Mouse (Mus musculus) bone marrow macrophage, adult 2 months (primary cell): ENCODE results near the gene Lsm12. TPM values are rescaled to one million over a fixed set of nuclear protein-coding genes. Genes with fewer than 3 reads are reported as not detected.
"Not testable (repeated sequence)": the region's sequence is repeated elsewhere in the genome, so short reads cannot be mapped to it uniquely, and the experiment has no call there.

Experiments used
- H3K27ac ChIP-seq: 2 replicates; pipeline ENCODE4 v1.5.1; 2012; ENCODE audit warnings: low read depth, low read length; ENCODE audit not compliant: insufficient read depth
- H3K4me1 ChIP-seq: 2 replicates; pipeline ENCODE4 v1.6.1; 2012; ENCODE audit warnings: low read length; ENCODE audit not compliant: control insufficient read depth, insufficient read depth
- H3K4me3 ChIP-seq: 2 replicates; pipeline ENCODE4 v1.5.1; 2012; ENCODE audit warnings: mild to moderate bottlenecking, low read length, moderate library complexity; ENCODE audit not compliant: insufficient read depth
- CTCF ChIP-seq: IDR thresholded peaks from 2 replicates; pipeline ENCODE4 v1.5.1; 2012; ENCODE audit warnings: low read depth, mild to moderate bottlenecking, low read length, moderate library complexity
- POLR2A ChIP-seq: IDR thresholded peaks from 2 replicates; pipeline ENCODE4 v1.6.1; 2012; ENCODE audit warnings: mild to moderate bottlenecking, low read depth, low read length, borderline replicate concordance
- polyA plus RNA-seq: library from polyadenylated mRNA; stranded (reverse); fragments of >200 nt; gene quantifications from 2 replicates; pipeline ENCODE4 v1.2.4, GENCODE M21; 2012; ENCODE audit not compliant: missing spikeins, insufficient read depth, insufficient read length

Gene Lsm12
- polyA plus RNA-seq, 1 experiment: 43.3 TPM

DNA sequence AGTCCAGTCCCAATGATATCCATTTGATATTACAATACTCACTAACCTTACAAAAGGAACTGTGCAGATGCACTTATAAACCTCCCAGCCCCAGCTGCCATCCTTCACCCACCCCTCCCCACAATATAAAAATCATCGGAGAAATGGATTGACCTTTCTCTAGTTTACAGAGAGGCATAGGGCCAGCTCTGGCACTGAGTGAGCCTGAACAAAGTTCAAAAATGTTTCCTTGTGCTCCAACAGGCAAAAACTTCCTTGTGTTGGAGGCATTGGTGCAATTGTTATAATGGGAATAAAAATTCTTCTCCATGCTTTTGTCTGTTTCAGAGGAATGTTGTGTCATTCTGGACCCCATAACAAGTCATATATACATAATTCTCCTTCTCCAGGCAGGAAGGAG is 1.1 kb upstream of the Lsm12 start:
- Histone ChIP-seq H3K4me3 (no peak overlapping the region), H3K4me1 (peaks cover 30% of the 10 kb centered on the region), H3K27ac (no peak overlapping the region)
- TF ChIP-seq POLR2A (no peak), CTCF (no peak)

DNA sequence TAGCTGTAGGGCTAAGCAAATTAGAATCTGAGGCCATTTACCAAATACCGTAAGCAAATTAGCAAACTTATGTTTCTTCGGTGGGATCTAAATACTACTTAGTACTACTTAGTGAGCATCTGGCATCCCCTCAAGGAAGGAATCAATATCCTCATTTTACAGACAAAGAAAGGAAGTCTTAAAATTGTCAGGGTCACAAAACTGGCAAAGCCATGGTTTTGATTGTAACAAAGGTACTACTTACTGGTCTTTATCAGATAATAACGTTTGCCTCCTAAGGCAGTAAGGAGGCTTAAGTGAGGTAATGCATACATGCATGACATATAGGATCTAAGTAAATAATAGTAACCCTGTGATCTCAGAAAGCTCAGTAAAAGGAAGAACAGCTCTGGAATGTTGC is 581 bp upstream of the Lsm12 start:
- peaks cover 24% of the 10 kb centered on the region for H3K4me1 ChIP-seq
- H3K27ac ChIP-seq: peak overlapping the region; percentile 88
- TF ChIP-seq CTCF (no peak), POLR2A (no peak)
- H3K4me3 ChIP-seq: no peak overlapping the region

DNA sequence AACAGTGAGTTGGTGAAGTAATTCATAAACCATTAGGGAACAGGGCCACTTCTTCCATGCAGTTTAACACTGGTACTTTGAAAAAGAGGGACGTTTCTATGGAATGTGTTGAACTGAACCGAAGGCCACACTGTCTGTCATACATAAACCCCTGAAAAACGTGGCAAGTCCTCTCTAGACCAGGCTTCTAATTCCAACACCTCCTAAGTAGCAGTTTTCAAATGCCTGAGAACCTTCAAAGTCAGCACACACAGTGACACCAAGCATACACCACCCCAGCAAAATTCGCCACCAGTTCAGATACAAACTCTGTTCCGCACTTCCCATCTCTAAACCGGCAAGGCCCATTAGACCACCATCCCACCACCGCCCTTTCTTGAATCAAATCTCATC is 847 bp downstream of the Lsm12 start:
- Histone ChIP-seq H3K4me3 (peak overlapping the region; percentile 79), H3K4me1 (peaks cover 21% of the 10 kb centered on the region), H3K27ac (peak overlapping the region; percentile 44)
- TF ChIP-seq POLR2A (no peak), CTCF (no peak)

DNA sequence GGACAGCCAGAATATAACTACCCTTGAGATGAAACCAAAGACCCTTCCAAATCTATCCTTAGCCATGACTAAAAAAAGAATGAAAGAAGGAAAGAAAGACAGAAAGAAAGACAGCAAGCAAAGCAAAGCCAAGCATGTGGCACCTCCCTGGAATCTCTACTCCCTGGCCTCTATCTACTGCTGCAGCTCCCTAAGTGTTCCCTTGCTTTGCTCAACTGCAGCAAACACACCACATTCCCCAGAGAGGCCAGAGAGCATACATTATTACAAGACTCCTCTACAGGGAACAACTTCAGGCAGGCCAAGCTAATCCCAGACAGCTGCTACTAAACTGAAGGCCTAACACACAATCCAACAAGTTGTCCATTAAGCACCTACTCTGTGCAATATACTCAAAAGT is 5.3 kb downstream of the Lsm12 start:
- TF ChIP-seq POLR2A: no peak
- TF ChIP-seq CTCF: no peak
- no peak overlapping the region for H3K4me3 ChIP-seq
- H3K4me1 ChIP-seq: peaks cover 11% of the 10 kb centered on the region
- H3K27ac ChIP-seq: no peak overlapping the region

DNA sequence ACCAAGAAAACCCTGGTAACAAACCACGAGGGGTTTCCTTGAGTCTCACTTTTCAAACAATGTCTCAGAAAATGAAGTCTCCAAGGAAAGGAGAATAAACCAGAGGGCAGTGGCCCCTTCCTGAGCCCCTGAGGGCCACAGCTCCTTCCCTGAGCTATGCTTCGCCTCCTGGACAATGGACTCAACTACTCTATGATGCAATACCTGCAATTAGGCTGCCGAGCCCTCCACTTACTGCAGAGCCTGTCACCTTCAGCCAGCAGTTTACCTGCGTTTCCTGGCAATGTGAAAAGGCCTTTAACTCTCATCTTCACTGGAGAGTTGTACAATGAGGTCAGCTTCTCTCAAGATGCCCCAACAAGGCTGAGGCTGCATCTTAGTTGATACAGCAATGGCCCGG is 16.4 kb downstream of the Lsm12 start:
- no peak overlapping the region for H3K27ac ChIP-seq
- H3K4me3 ChIP-seq: no peak overlapping the region
- TF ChIP-seq CTCF (no peak), POLR2A (no peak)
- peaks cover 14% of the 10 kb centered on the region for H3K4me1 ChIP-seq

DNA sequence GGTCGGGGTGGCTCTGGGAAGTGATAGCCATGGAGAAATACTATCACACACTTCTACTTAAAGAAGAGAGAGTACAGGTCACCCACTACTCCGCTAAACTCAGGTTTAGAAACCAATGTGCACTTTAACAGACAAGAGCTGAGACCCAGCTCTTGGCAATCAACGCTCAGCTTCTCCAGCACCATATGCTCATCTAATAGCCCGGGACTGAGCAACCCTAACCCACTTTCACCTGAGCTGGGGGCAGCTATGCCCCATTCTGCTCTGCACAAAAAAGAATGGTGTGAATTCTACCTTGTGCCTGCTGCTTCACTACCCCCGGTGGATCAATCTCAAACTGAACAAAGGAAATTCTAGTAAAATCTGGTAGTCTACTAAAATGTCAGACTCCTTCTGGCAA is 17.6 kb downstream of the Lsm12 start:
- Histone ChIP-seq H3K4me1 (peaks cover 14% of the 10 kb centered on the region), H3K27ac (no peak overlapping the region), H3K4me3 (no peak overlapping the region)
- TF ChIP-seq POLR2A (no peak), CTCF (no peak)

DNA sequence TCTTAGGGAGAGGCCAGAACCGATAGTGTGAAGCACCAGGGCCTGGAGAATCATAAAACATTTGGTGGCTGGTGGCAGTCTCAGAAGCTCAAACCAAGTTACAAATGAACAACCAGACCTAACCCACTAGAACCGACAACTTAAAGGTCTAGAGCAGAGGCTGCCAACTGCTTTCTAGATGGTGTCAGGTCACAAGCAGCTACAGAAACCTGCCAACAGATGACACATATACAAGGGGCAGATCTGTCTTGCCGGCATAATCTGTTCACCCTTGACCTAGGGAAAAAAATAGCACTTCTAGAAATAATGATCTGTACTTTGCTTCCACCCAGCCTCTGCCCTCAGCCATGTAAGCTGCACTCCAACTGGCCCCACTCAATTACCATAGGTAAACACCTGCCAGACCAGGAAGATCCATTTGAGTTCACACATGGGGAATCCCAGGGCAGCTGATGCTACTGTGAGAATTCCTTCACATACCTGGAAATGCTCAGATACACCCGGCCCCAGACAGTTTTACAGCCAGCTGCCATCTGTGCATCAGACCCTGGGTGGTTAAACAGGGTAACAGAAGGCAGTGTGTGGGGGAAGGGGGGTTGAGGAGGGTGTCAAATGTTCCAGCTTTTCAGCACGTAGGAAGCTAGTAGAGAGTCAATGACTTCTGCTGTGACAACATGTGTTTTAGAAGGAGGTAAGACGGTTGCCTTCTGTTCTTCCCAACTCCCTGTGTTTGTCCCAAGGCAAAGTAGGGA is 18.9 kb downstream of the Lsm12 start:
- Histone ChIP-seq H3K4me3 (no peak overlapping the region), H3K4me1 (peaks cover 14% of the 10 kb centered on the region), H3K27ac (no peak overlapping the region)
- TF ChIP-seq POLR2A: no peak

DNA sequence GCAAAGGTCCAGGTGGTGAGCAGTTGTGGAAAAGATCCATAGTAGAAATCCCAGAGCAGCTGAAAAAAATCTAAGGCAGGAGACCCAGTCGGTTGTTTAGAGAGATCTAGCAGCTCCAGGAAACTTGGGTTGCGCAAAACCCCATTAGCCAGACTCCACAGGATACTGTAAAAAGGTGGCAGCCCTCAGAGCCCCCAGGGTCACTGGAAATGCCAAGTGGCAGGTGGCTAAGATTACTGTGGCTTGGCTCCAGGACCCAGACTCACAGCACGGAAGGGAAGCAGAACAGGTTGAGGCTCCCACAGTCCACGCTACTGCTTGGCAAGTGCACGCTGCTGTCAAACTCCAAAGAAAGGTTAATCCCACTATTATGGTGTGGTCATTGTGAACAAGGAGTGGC is 25.3 kb downstream of the Lsm12 start:
- TF ChIP-seq POLR2A (no peak), CTCF (no peak)
- no peak overlapping the region for H3K4me3 ChIP-seq
- H3K27ac ChIP-seq: no peak overlapping the region
- H3K4me1 ChIP-seq: peaks cover 3% of the 10 kb centered on the region; the same call in 1 of the 2 replicates

DNA sequence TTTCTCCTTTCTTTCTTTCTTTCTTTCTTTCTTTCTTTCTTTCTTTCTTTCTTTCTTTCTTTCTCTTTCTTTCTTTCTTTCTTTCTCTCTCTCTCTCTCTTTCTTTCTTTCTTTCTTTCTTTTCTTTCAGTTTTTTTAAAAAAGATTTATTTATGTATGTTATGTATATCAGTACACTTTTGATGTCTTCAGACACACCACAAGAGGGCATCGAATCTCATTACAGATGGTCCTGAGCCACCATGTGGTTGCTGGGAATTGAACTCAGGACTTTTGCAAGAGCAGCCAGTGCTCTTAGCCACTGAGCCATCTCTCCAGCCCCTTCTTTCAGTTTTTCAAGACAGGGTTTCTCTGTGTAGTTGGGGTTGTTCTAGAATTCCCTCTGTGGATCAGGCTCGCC is 27.1 kb downstream of the Lsm12 start:
- H3K4me3 ChIP-seq, H3K4me1 ChIP-seq, H3K27ac ChIP-seq: not testable (repeated sequence)

DNA sequence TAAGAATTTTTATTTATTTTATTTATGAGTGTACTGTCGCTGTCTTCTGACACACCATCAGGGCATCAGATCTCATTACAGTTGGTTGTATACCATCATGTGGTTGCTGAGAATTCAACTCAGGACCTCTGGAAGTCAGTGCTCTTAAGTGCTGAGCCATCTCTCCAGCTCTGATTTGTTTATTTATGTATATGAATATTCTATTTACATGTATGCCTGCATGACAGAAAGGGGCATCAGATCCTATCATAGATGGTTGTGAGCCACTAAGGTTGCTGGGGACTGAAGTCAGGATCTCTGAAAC is 28.4 kb downstream of the Lsm12 start:
- TF ChIP-seq POLR2A (no peak), CTCF (no peak)
- no peak overlapping the region for H3K27ac ChIP-seq
- H3K4me3 ChIP-seq: no peak overlapping the region
- peaks cover 3% of the 10 kb centered on the region; the same call in 1 of the 2 replicates for H3K4me1 ChIP-seq
